Mouse (Mus musculus): Measurements from ENCODE around the gene Rps8.

DNA sequence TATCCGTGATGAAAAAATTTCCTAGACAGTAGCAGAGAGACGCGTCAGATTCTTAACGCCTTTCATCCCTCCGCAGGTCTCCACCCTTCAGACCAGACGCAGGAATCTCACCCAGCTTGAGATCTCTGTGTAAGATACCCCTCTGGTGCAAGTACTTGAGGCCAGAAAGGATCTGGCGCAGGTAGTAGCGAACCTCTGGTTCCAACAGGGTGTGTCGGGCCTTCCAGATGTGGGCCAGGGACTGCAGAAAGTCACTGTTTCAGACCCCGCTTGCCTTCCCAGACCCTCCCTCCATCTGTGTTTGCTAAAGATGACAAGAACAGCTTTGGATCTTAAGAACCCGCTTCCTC, 23.3 kb downstream of the Rps8 start:
- TF ChIP-seq CTCF (IDR thresholded peaks at IDR 0.05; ENCODE audit: low read depth) (no peak), EP300 (optimal IDR thresholded peaks at IDR 0.05) (no peak)
